Mouse (Mus musculus) lung, embryonic 15.5 days (tissue): ENCODE results near the gene Pcca. TPM values are rescaled to one million over a fixed set of nuclear protein-coding genes. Genes with fewer than 3 reads are reported as not detected.

Experiments
- ATAC-seq: fragments of 200-750 bp; cut with Nextera tagmentation; 2 replicates; pipeline ENCODE4 v1.8.0; 2017; ENCODE audit warnings: moderate number of reproducible peaks, borderline replicate concordance; ENCODE audit not compliant: low FRiP score, low TSS enrichment; ENCODE audit errors: extremely low read depth
- H3K27ac ChIP-seq: fragments of 300-500 bp; sonication (generic); 2 replicates; pipeline ENCODE4 v1.5.1; 2015; ENCODE audit warnings: moderate library complexity, mild to moderate bottlenecking, inconsistent platforms
- H3K27me3 ChIP-seq: fragments of 300-500 bp; sonication (generic); 2 replicates; pipeline ENCODE4 v1.6.1; 2015; ENCODE audit warnings: inconsistent platforms
- H3K36me3 ChIP-seq: fragments of 300-500 bp; sonication (generic); 2 replicates; pipeline ENCODE4 v1.6.1; 2015; ENCODE audit warnings: inconsistent platforms
- H3K4me1 ChIP-seq: fragments of 300-500 bp; sonication (generic); 2 replicates; pipeline ENCODE4 v1.6.1; 2015; ENCODE audit warnings: inconsistent platforms
- H3K4me2 ChIP-seq: fragments of 300-500 bp; sonication (generic); 2 replicates; pipeline ENCODE4 v1.6.1; 2015; ENCODE audit warnings: inconsistent platforms, mild to moderate bottlenecking, moderate library complexity
- H3K4me3 ChIP-seq: fragments of 300-500 bp; sonication (generic); 2 replicates; pipeline ENCODE4 v1.5.1; 2015; ENCODE audit warnings: mild to moderate bottlenecking, inconsistent platforms
- H3K9ac ChIP-seq: fragments of 300-500 bp; sonication (generic); 2 replicates; pipeline ENCODE4 v1.6.1; 2015; ENCODE audit warnings: inconsistent platforms
- H3K9me3 ChIP-seq: fragments of 300-500 bp; sonication (generic); 2 replicates; pipeline ENCODE4 v1.6.1; 2016; ENCODE audit warnings: inconsistent platforms
- WGBS: fragments of 180-500 bp; shearing (Covaris S2); methylation state at CpG from one replicate; pipeline ENCODE4 v1.1.7; 2015; 5-methylcytosine and 5-hydroxymethylcytosine counted together
- polyA plus RNA-seq: library from polyadenylated mRNA; unstranded; fragments of >200 nt; fragmentation: Nextera tagmentation; extraction: Ambion mirVana; gene quantifications from 2 replicates; pipeline ENCODE4 v1.2.1, GENCODE M21; 2015

Gene Pcca
- polyA plus RNA-seq, 1 experiment from 2014 or later, result 19.8 TPM

DNA sequence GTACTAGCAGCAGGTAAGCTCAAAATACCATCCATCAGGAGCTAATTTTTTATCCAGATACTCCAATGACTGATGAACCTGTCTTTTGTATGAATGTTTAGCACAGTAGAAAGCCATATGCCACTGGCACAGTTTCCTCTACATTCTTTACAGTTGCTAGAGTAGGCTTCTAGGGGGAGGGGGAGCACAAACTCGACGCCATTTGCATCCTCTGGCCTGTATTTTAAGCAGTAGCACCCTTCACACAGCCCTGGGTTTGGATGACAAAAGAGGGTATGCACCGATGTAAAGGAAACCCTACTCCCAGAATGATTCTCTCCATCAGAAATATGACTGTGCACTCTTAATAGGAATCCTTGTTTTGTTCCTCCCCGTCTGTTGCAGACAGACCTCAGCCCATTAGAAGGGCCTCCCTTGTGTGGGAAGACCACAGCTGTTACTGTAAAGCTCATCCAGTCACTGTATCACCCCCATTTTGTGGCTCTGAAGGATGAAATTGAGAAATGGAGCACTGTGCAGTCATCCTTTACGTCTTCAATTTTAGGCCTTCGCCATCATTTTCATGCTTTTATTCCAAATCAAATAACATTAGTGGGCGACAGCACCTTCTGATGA is 348.8 kb downstream of the Pcca start:
- Histone ChIP-seq H3K9ac (no peak overlapping the region), H3K27me3 (no peaks in the 10 kb centered on the region), H3K4me1 (no peaks in the 10 kb centered on the region), H3K36me3 (no peaks in the 10 kb centered on the region), H3K9me3 (no peaks in the 10 kb centered on the region), H3K27ac (no peak overlapping the region), H3K4me3 (no peak overlapping the region), H3K4me2 (no peak overlapping the region)
- 83% methylated on average over 7 of the region's 7 CpGs for WGBS
- ATAC-seq, result no peak

DNA sequence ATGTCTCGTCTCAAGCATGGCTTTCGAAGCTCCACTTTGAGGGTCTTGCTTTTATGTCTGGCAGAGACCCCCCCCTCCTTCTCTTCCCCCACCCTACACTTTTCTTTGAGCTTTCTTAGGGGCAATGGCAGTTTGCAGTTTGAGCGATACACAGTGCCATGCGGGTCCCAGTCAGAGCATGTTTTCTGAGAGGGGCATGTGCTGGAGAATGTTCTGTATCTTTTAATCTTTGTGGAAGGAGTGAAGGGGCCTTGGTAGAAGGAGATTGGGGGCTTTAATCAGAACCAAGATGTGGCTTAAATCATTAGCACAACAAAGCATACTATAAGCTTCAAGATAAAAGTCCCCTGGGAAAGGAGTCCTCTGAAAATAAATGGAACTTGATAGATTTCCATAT is 349.3 kb downstream of the Pcca start:
- H3K36me3 ChIP-seq, result no peaks in the 10 kb centered on the region
- no peaks in the 10 kb centered on the region for H3K4me1 ChIP-seq
- no peak overlapping the region for H3K4me2 ChIP-seq
- H3K4me3 ChIP-seq, result no peak overlapping the region
- ATAC-seq, result no peak
- WGBS, result 80% methylated on average over 4 of the region's 4 CpGs
- H3K27ac ChIP-seq, result no peak overlapping the region
- no peaks in the 10 kb centered on the region for H3K9me3 ChIP-seq
- no peaks in the 10 kb centered on the region for H3K27me3 ChIP-seq
- H3K9ac ChIP-seq, result no peak overlapping the region

DNA sequence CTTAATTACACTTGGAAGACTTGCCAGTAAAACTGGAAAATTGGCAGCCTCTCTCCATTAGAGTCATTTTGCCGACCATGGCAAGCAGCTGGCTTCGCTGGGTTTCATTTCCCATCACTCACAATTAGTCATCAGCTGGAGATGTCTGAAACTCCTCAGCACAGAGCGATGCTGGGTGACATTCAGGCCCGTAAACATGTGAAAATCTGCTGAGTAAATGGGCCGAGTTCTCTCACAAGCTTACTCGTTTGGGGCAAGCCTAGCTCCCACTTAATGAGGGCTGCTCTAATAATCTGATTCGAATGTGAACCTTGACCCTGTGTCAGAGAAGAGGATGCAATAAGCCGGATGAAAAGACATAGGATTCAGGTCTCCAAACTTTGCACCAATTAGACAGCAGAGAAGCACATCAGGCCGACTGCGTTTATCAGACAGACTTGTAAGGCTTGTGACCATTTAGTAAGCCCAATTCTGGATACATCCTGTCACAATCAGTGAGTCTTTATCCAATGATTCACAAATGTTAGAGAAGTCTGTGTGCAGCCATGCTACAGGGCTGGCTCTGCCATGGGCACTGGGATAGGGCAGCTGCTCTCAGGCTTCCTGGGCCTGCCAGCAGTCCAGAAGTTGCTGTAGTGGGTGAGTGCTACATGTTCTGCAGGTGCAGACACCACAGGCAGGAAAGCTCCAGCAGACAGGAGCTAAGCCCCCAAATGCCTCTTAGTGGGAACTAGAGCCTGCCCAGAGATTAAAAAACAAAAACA is 349.9 kb downstream of the Pcca start:
- Histone ChIP-seq H3K4me3 (no peak overlapping the region), H3K9me3 (no peaks in the 10 kb centered on the region), H3K4me1 (no peaks in the 10 kb centered on the region), H3K9ac (no peak overlapping the region), H3K27ac (no peak overlapping the region), H3K36me3 (no peaks in the 10 kb centered on the region), H3K27me3 (no peaks in the 10 kb centered on the region), H3K4me2 (no peak overlapping the region)
- WGBS, result 49% methylated on average over 10 of the region's 10 CpGs
- peak; percentile 35; the same call in 1 of the 2 replicates for ATAC-seq

DNA sequence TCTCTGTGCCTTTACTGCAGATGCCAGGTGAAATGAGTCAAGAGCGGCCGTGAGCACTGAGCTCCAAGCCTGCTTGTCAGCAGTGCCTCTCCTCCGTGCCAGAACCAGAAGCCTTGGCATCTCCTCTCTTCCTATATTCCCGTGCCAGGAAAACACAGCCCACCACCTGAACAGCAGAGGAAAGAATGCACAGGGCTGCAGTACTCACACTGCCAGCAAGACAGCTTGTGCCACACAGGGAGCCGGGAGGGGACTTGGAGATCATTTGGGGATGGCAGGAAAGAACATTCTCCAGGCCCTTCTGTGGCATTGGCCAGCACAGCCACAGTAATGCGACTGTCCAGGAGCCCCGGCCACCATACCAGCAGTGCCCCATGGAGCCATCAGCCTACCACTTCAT is 351.8 kb downstream of the Pcca start:
- Histone ChIP-seq H3K27ac (no peak overlapping the region), H3K27me3 (no peaks in the 10 kb centered on the region), H3K9me3 (no peaks in the 10 kb centered on the region), H3K4me3 (no peak overlapping the region), H3K36me3 (no peaks in the 10 kb centered on the region), H3K4me1 (no peaks in the 10 kb centered on the region), H3K4me2 (no peak overlapping the region), H3K9ac (no peak overlapping the region)
- 85% methylated on average over 7 of the region's 7 CpGs for WGBS
- no peak for ATAC-seq

DNA sequence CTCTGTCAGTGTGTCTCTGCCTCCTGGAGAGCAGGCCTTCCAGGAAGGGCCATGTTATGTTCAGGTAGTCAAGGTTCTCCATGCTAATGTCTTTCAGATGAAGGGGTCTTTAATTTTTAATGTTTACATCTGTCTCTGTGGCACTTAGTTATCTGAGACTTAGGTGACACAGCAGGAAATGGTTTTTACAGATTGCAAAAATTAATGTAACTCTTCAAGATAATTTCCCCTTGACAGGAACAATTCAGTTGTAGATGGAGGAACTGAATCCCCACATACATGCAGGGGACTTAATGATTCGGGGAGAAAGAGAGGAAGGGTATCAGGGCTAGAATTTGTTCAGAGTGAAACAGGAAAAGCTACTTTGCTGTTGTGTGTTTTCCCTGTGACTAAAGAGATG is 353.2 kb downstream of the Pcca start:
- Histone ChIP-seq H3K9ac (no peak overlapping the region), H3K4me3 (no peak overlapping the region), H3K4me2 (no peak overlapping the region), H3K36me3 (no peaks in the 10 kb centered on the region), H3K27me3 (no peaks in the 10 kb centered on the region), H3K9me3 (no peaks in the 10 kb centered on the region), H3K4me1 (no peaks in the 10 kb centered on the region), H3K27ac (no peak overlapping the region)
- no peak for ATAC-seq
- WGBS, result 89% methylated on average over 1 of the region's 1 CpGs

DNA sequence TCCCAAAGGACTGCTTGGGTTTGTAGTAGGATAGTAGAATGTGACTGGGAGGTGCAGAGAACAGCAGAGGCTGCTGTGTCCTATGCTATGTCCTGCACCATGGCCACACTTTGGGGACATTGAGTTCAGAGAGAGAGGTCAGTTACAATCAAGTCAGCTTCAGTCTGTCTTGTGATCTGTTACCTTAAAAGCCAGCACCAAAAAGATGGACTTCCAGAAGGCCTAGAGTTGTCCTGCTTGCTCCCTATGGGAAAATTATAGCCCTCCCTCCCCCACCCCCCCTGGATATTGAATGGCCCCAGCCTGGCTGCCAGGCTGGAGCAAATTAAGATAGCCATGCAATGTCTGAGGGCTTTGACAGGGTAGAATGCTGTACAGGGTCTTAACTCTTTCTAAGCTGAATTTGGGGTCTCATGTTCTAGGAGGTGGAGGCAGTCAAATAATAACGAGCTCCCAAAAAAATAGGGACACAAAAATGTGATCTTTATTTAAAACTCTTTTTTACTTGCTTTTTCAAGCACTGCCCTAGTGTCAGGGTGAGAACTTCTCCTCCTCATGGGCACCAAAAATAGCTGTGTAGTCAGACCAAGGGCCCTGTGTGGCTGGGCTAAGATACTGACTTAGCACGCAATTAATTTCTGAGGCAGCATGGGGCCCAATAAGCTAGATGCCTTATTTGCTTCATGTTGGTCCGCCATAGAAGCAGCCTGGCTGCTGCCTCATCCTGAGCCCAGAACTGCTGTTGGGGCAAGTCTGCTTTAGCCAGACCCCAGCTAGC is 353.8 kb downstream of the Pcca start:
- Histone ChIP-seq H3K36me3 (no peaks in the 10 kb centered on the region), H3K9ac (no peak overlapping the region), H3K4me1 (no peaks in the 10 kb centered on the region), H3K9me3 (no peaks in the 10 kb centered on the region), H3K4me2 (no peak overlapping the region), H3K4me3 (no peak overlapping the region), H3K27ac (no peak overlapping the region), H3K27me3 (no peaks in the 10 kb centered on the region)
- ATAC-seq, result no peak
- WGBS, result 82% methylated on average over 3 of the region's 3 CpGs

DNA sequence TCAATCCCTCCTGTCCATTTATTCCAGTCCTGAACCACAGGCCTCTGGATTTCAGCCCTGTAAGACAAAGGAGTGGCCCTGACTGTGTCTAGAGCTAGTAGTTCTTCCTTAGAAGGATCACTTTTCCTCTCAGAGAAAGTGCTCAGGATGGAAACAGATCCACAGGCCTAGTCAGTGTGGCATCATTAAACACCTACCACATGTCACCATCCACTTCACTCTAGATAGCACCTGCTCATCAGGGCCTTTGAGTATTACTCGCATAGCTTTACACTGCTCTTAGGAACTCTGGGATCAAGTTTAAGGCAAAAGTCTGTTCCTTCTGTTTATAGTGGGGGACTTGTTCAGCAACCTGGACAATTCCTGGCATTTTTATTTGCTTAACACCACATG is 354.4 kb downstream of the Pcca start:
- WGBS, result 64% methylated on average over 1 of the region's 1 CpGs
- no peaks in the 10 kb centered on the region for H3K9me3 ChIP-seq
- H3K4me1 ChIP-seq, result no peaks in the 10 kb centered on the region
- H3K4me2 ChIP-seq, result no peak overlapping the region
- H3K36me3 ChIP-seq, result no peaks in the 10 kb centered on the region
- no peak overlapping the region for H3K4me3 ChIP-seq
- no peak overlapping the region for H3K27ac ChIP-seq
- no peaks in the 10 kb centered on the region for H3K27me3 ChIP-seq
- no peak overlapping the region for H3K9ac ChIP-seq
- ATAC-seq, result no peak

DNA sequence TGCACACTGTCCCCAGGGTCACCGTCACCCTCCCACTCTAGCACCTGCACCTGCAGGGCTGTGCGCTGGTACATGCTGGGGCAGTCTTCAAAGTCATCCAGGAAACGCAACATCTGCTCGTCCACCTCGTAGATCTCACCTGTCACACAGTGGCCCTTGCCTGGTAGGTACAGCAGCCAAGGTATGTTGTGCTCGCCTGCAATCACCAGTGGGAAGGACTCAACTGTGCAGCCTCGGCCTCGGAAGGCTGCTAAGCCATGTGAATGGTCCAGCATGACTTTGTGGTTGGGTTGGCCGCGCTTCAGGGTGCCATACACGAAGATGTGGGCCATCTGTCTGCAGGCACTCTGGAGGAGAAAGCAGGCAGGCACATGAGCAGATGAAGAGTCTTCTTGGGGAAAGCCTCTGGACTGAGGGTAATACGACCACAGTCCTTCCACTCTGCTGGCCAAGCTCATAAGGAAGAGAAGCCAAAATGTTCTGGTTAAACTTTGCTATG is 357.4 kb downstream of the Pcca start:
- ATAC-seq, result no peak
- WGBS, result 85% methylated on average over 12 of the region's 12 CpGs
- Histone ChIP-seq H3K4me1 (no peaks in the 10 kb centered on the region), H3K4me3 (no peak overlapping the region), H3K4me2 (no peak overlapping the region), H3K27me3 (no peaks in the 10 kb centered on the region), H3K27ac (no peak overlapping the region), H3K9ac (no peak overlapping the region), H3K9me3 (no peaks in the 10 kb centered on the region), H3K36me3 (no peaks in the 10 kb centered on the region)

DNA sequence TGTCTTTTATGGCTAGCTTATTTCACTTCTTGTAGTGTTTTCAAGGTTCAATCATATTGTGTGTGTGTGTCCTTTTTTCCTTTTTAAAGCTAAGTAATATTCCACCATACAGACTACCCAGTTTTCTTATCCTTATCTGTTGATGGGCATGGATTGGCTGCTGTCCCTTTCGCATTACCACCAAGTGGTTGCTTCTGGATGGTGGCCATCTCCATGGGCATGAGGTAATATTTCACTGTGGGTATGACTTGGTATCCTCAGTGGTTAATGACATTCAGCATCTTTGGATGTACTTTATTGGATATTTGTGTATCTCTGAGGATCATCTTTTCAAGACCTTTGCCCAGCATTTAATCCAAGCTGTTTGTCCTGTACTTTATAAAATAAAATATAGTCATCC is 362.0 kb downstream of the Pcca start:
- no peaks in the 10 kb centered on the region for H3K27me3 ChIP-seq
- H3K36me3 ChIP-seq, result no peaks in the 10 kb centered on the region
- H3K4me3 ChIP-seq, result no peak overlapping the region
- H3K9me3 ChIP-seq, result no peaks in the 10 kb centered on the region
- WGBS, result 97% methylated on average over 1 of the region's 1 CpGs
- no peak overlapping the region for H3K9ac ChIP-seq
- ATAC-seq, result no peak
- H3K4me2 ChIP-seq, result no peak overlapping the region
- no peaks in the 10 kb centered on the region for H3K4me1 ChIP-seq
- H3K27ac ChIP-seq, result no peak overlapping the region

DNA sequence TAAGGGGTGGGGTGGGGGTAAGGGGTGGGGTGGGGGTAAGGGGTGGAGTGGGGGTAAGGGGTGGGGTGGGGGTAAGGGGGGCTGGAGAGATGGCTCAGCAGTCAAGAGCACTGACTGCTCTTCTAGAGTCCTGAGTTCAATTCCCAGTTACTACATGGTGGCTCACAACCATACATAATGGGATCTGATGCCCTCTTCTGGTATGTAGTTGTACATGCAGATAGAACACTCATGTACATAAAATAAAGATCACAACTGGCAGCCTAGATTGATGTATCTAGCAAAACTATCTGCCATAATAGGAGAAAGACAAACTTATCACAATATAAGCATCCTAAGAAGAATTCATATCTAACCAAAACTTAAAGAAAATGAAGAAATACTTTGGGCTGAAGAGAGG is 364.4 kb downstream of the Pcca start:
- no peaks in the 10 kb centered on the region for H3K36me3 ChIP-seq
- no peak overlapping the region for H3K4me2 ChIP-seq
- H3K9me3 ChIP-seq, result no peaks in the 10 kb centered on the region
- H3K27ac ChIP-seq, result no peak overlapping the region
- no peaks in the 10 kb centered on the region for H3K27me3 ChIP-seq
- H3K9ac ChIP-seq, result no peak overlapping the region
- peaks cover 18% of the 10 kb centered on the region for H3K4me1 ChIP-seq
- H3K4me3 ChIP-seq, result no peak overlapping the region
- no peak for ATAC-seq

DNA sequence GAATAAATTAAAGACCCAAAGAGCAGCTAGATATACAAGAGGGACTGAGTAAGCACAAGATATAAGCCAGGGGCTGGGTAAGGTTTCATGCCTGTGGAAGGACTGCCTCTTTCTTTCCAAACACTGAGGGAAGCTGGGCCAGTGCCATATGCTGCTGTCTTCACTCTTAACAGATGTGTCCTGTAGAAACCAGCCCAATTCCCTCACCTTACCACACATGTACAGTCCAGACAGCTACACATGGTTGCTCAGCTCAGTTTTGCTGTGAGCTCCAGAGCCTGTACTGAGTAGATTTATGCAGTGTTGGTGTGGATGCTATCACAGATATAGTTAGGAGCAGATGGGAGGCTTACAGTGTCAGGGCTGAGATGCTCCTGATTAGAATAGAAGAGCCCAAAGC is 366.6 kb downstream of the Pcca start:
- Histone ChIP-seq H3K9ac (no peak overlapping the region), H3K9me3 (no peaks in the 10 kb centered on the region), H3K36me3 (no peaks in the 10 kb centered on the region), H3K27ac (no peak overlapping the region), H3K4me3 (no peak overlapping the region), H3K27me3 (no peaks in the 10 kb centered on the region), H3K4me1 (peaks cover 27% of the 10 kb centered on the region), H3K4me2 (no peak overlapping the region)
- ATAC-seq, result no peak

DNA sequence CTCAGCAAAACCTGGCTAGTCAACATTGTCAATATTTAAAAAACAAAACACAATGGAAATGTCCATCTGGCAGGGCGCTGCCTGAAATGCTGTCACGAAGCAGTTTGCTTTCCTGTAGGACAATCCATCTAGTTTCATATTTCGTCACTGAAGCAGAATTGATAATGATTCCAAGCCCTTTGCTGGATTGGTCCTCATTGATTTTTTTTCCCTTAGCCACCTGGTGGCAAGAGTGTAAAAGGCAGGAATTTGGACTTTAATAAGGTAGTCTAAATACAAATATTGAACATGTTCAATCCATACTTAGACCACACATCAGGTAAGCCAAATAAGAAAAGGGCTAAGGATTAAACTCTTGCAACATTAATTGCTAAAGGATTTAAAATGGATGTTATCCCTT is 367.1 kb downstream of the Pcca start:
- Histone ChIP-seq H3K4me1 (peaks cover 27% of the 10 kb centered on the region), H3K27me3 (no peaks in the 10 kb centered on the region)
- no peak for ATAC-seq

More for the DNA sequence above, 367.1 kb downstream of the Pcca start:
- 64% methylated on average over 3 of the region's 3 CpGs for WGBS
- Histone ChIP-seq H3K4me3 (no peak overlapping the region), H3K9me3 (no peaks in the 10 kb centered on the region), H3K4me2 (no peak overlapping the region), H3K9ac (no peak overlapping the region), H3K27ac (no peak overlapping the region), H3K36me3 (no peaks in the 10 kb centered on the region)
